Mouse (Mus musculus): ENCODE results near the gene Pin1rt1. TPM values are rescaled to one million over a fixed set of nuclear protein-coding genes. Genes with fewer than 3 reads are reported as not detected.

Pin1rt1 gene
- total RNA-seq (2017) = not detected in 2 replicates

- ATAC-seq (replicated peaks in 1 of 2; ENCODE audit: insufficient read depth in 1 of 2, low FRiP score in 2 of 2, low TSS enrichment in 1 of 2, low read depth in 1 of 2, poor library complexity in 2 of 2, severe bottlenecking in 2 of 2) = no peak
These were observed at the start of gene Pin1rt1 for GRCm38 (mm10) chr2:104716279-104716678. TSS of gene Pin1rt1 (minus strand) at chr2:104716379.

- ATAC-seq (replicated peaks in 1 of 2; ENCODE audit: insufficient read depth in 1 of 2, low FRiP score in 2 of 2, low TSS enrichment in 1 of 2, low read depth in 1 of 2, poor library complexity in 2 of 2, severe bottlenecking in 2 of 2) = no peak
These were observed 47.8 kb upstream of the Pin1rt1 start for GRCm38 (mm10) chr2:104764018-104764417.

- no peak for ATAC-seq (replicated peaks in 1 of 2; ENCODE audit: insufficient read depth in 1 of 2, low FRiP score in 2 of 2, low TSS enrichment in 1 of 2, low read depth in 1 of 2, poor library complexity in 2 of 2, severe bottlenecking in 2 of 2)
These were observed 47.0 kb upstream of the Pin1rt1 start for GRCm38 (mm10) chr2:104763134-104763703.

- ATAC-seq (replicated peaks in 1 of 2; ENCODE audit: insufficient read depth in 1 of 2, low FRiP score in 2 of 2, low TSS enrichment in 1 of 2, low read depth in 1 of 2, poor library complexity in 2 of 2, severe bottlenecking in 2 of 2) = peak in 1 of 2 experiments; percentile 39; a peak in 1 of 4 replicates
These were observed 34.4 kb upstream of the Pin1rt1 start for GRCm38 (mm10) chr2:104750611-104751010.

GRCm38 (mm10) chr2:104748652-104749183 lies 32.5 kb upstream of the Pin1rt1 start:
- no peak for ATAC-seq (replicated peaks in 1 of 2; ENCODE audit: insufficient read depth in 1 of 2, low FRiP score in 2 of 2, low TSS enrichment in 1 of 2, low read depth in 1 of 2, poor library complexity in 2 of 2, severe bottlenecking in 2 of 2)

- ATAC-seq (replicated peaks in 1 of 2; ENCODE audit: insufficient read depth in 1 of 2, low FRiP score in 2 of 2, low TSS enrichment in 1 of 2, low read depth in 1 of 2, poor library complexity in 2 of 2, severe bottlenecking in 2 of 2) = no peak
These were observed 30.1 kb upstream of the Pin1rt1 start for GRCm38 (mm10) chr2:104746251-104746650.

- ATAC-seq (replicated peaks in 1 of 2; ENCODE audit: insufficient read depth in 1 of 2, low FRiP score in 2 of 2, low TSS enrichment in 1 of 2, low read depth in 1 of 2, poor library complexity in 2 of 2, severe bottlenecking in 2 of 2) = no peak
These were observed 27.8 kb upstream of the Pin1rt1 start for GRCm38 (mm10) chr2:104743971-104744370.

GRCm38 (mm10) chr2:104743160-104743559 lies 27.0 kb upstream of the Pin1rt1 start:
- no peak for ATAC-seq (replicated peaks in 1 of 2; ENCODE audit: insufficient read depth in 1 of 2, low FRiP score in 2 of 2, low TSS enrichment in 1 of 2, low read depth in 1 of 2, poor library complexity in 2 of 2, severe bottlenecking in 2 of 2)

GRCm38 (mm10) chr2:104742741-104743064 lies 26.5 kb upstream of the Pin1rt1 start, which contains the start of gene Depdc7:
TSS of gene Depdc7 (minus strand) at chr2:104742878.
- ATAC-seq (replicated peaks in 1 of 2; ENCODE audit: insufficient read depth in 1 of 2, low FRiP score in 2 of 2, low TSS enrichment in 1 of 2, low read depth in 1 of 2, poor library complexity in 2 of 2, severe bottlenecking in 2 of 2) = peak; percentile 73 to 83

GRCm38 (mm10) chr2:104741896-104742740 lies 25.9 kb upstream of the Pin1rt1 start:
- ATAC-seq (replicated peaks in 1 of 2; ENCODE audit: insufficient read depth in 1 of 2, low FRiP score in 2 of 2, low TSS enrichment in 1 of 2, low read depth in 1 of 2, poor library complexity in 2 of 2, severe bottlenecking in 2 of 2) = peak; percentile 34 to 42; a peak in 2 of 4 replicates

GRCm38 (mm10) chr2:104741015-104741758 lies 25.0 kb upstream of the Pin1rt1 start:
- no peak for ATAC-seq (replicated peaks in 1 of 2; ENCODE audit: insufficient read depth in 1 of 2, low FRiP score in 2 of 2, low TSS enrichment in 1 of 2, low read depth in 1 of 2, poor library complexity in 2 of 2, severe bottlenecking in 2 of 2)

- no peak for ATAC-seq (replicated peaks in 1 of 2; ENCODE audit: insufficient read depth in 1 of 2, low FRiP score in 2 of 2, low TSS enrichment in 1 of 2, low read depth in 1 of 2, poor library complexity in 2 of 2, severe bottlenecking in 2 of 2)
These were observed 24.2 kb upstream of the Pin1rt1 start for GRCm38 (mm10) chr2:104740248-104740949.

- ATAC-seq (replicated peaks in 1 of 2; ENCODE audit: insufficient read depth in 1 of 2, low FRiP score in 2 of 2, low TSS enrichment in 1 of 2, low read depth in 1 of 2, poor library complexity in 2 of 2, severe bottlenecking in 2 of 2) = no peak
These were observed 23.5 kb upstream of the Pin1rt1 start for GRCm38 (mm10) chr2:104739691-104740090.

- ATAC-seq (replicated peaks in 1 of 2; ENCODE audit: insufficient read depth in 1 of 2, low FRiP score in 2 of 2, low TSS enrichment in 1 of 2, low read depth in 1 of 2, poor library complexity in 2 of 2, severe bottlenecking in 2 of 2) = no peak
These were observed 20.1 kb upstream of the Pin1rt1 start for GRCm38 (mm10) chr2:104736241-104736640.

GRCm38 (mm10) chr2:104732562-104733256 lies 16.5 kb upstream of the Pin1rt1 start:
- ATAC-seq (replicated peaks in 1 of 2; ENCODE audit: insufficient read depth in 1 of 2, low FRiP score in 2 of 2, low TSS enrichment in 1 of 2, low read depth in 1 of 2, poor library complexity in 2 of 2, severe bottlenecking in 2 of 2) = 0 out of 4 replicates have a peak, but pooled peaks of 1 of the 2 experiments have one; percentile 17

GRCm38 (mm10) chr2:104732033-104732444 lies 15.9 kb upstream of the Pin1rt1 start:
- ATAC-seq (replicated peaks in 1 of 2; ENCODE audit: insufficient read depth in 1 of 2, low FRiP score in 2 of 2, low TSS enrichment in 1 of 2, low read depth in 1 of 2, poor library complexity in 2 of 2, severe bottlenecking in 2 of 2) = peak; percentile 69 to 81

- ATAC-seq (replicated peaks in 1 of 2; ENCODE audit: insufficient read depth in 1 of 2, low FRiP score in 2 of 2, low TSS enrichment in 1 of 2, low read depth in 1 of 2, poor library complexity in 2 of 2, severe bottlenecking in 2 of 2) = no peak
These were observed 11.2 kb upstream of the Pin1rt1 start for GRCm38 (mm10) chr2:104727369-104727768.

Measured in hematopoietic stem cell, adult 5-6 weeks (primary cell).